Mouse (Mus musculus) intestine, embryonic 14.5 days (tissue): ENCODE measurements around the gene Ufd1. TPM values are rescaled to one million over a fixed set of nuclear protein-coding genes. Genes with fewer than 3 reads are reported as not detected.
A peak's percentile ranks its signal among the peaks of the same experiment; 100 is the strongest.

ENCODE experiments used
- ATAC-seq: fragments of 200-750 bp; cut with Nextera tagmentation; replicated peaks from 2 replicates; pipeline ENCODE4 v1.8.0; 2017; ENCODE audit warnings: low read depth, moderate number of reproducible peaks, moderate TSS enrichment, moderate library complexity; ENCODE audit not compliant: low FRiP score, low TSS enrichment
- DNase-seq: peaks from one replicate; pipeline ENCODE4 v3.0.0-alpha.2; 2018; ENCODE audit warnings: low spot score
- H3K27ac ChIP-seq: fragments of 300-500 bp; sonication (generic); 2 replicates; pipeline ENCODE4 v1.5.1; 2014; ENCODE audit warnings: low read depth, mild to moderate bottlenecking, control low read depth
- H3K27me3 ChIP-seq: fragments of 300-500 bp; sonication (generic); replicated peaks from 2 replicates; pipeline ENCODE4 v1.6.1; 2014; ENCODE audit warnings: low read length, control low read depth; ENCODE audit not compliant: control insufficient read depth, insufficient read depth
- H3K36me3 ChIP-seq: fragments of 300-500 bp; sonication (generic); 2 replicates; pipeline ENCODE4 v1.6.1; 2014; ENCODE audit warnings: low read length, control low read depth; ENCODE audit not compliant: control insufficient read depth, insufficient read depth
- H3K4me1 ChIP-seq: fragments of 300-500 bp; sonication (generic); replicated peaks from 2 replicates; pipeline ENCODE4 v1.6.1; 2014; ENCODE audit warnings: low read length, control low read depth, mixed read lengths; ENCODE audit not compliant: control insufficient read depth, insufficient read depth
- H3K4me2 ChIP-seq: fragments of 300-500 bp; sonication (generic); 2 replicates; pipeline ENCODE4 v1.6.1; 2014; ENCODE audit warnings: low read length
- H3K4me3 ChIP-seq: fragments of 300-500 bp; sonication (generic); 2 replicates; pipeline ENCODE4 v1.5.1; 2014; ENCODE audit warnings: low read depth, low read length, control low read depth, mixed read lengths
- H3K9ac ChIP-seq: fragments of 300-500 bp; sonication (generic); 2 replicates; pipeline ENCODE4 v1.6.1; 2014; ENCODE audit warnings: mild to moderate bottlenecking, low read length
- H3K9me3 ChIP-seq: fragments of 300-500 bp; sonication (generic); 2 replicates; pipeline ENCODE4 v1.6.1; 2016; ENCODE audit warnings: low read length, control low read depth; ENCODE audit not compliant: control insufficient read depth
- WGBS: fragments of 180-500 bp; shearing (Covaris S2); extraction: QIAGEN DNeasy Blood & Tissue Kit; methylation state at CpG from one replicate; pipeline ENCODE4 v1.1.7; 2014; 5-methylcytosine and 5-hydroxymethylcytosine counted together
- polyA plus RNA-seq: library from polyadenylated mRNA; unstranded; fragments of >200 nt; fragmentation: Nextera tagmentation; extraction: Ambion mirVana; gene quantifications from 2 replicates; pipeline ENCODE4 v1.2.1, GENCODE M21; 2014

The Ufd1 gene
- polyA plus RNA-seq, 1 experiment from 2014 or later = 62.3 TPM

GRCm38 (mm10) chr16:18777101-18778080 lies 34.2 kb upstream of the Ufd1 start:
- H3K36me3 ChIP-seq = peaks cover 18% of the 10 kb centered on the region
- H3K9ac ChIP-seq = peak overlapping the region; percentile 39
- WGBS = 3% methylated on average over 80 of the region's 80 CpGs
- H3K27ac ChIP-seq = no peak overlapping the region
- no peaks in the 10 kb centered on the region for H3K9me3 ChIP-seq
- peaks cover 43% of the 10 kb centered on the region for H3K27me3 ChIP-seq
- ATAC-seq (peak; percentile 60), DNase-seq (peak; percentile 67)
- peak overlapping the region; percentile 62 for H3K4me2 ChIP-seq
- peak overlapping the region; percentile 35 for H3K4me3 ChIP-seq
- H3K4me1 ChIP-seq = no peaks in the 10 kb centered on the region

GRCm38 (mm10) chr16:18778461-18778860 lies 33.1 kb upstream of the Ufd1 start:
- peaks cover 43% of the 10 kb centered on the region for H3K27me3 ChIP-seq
- H3K9me3 ChIP-seq = no peaks in the 10 kb centered on the region
- H3K36me3 ChIP-seq = peaks cover 20% of the 10 kb centered on the region
- DNase-seq (no peak), ATAC-seq (no peak)
- H3K27ac ChIP-seq = no peak overlapping the region
- H3K4me1 ChIP-seq = no peaks in the 10 kb centered on the region
- H3K4me2 ChIP-seq = peak overlapping the region; percentile 62
- 70% methylated on average over 2 of the region's 2 CpGs for WGBS
- no peak overlapping the region for H3K9ac ChIP-seq
- peak overlapping the region; percentile 35; the same call in 1 of the 2 replicates for H3K4me3 ChIP-seq

GRCm38 (mm10) chr16:18781810-18782209 lies 29.8 kb upstream of the Ufd1 start:
- Histone ChIP-seq H3K27ac (no peak overlapping the region), H3K4me3 (no peak overlapping the region), H3K9me3 (no peaks in the 10 kb centered on the region), H3K27me3 (peaks cover 28% of the 10 kb centered on the region), H3K4me1 (no peaks in the 10 kb centered on the region), H3K4me2 (no peak overlapping the region), H3K9ac (no peak overlapping the region), H3K36me3 (peaks cover 48% of the 10 kb centered on the region)
- no peak for ATAC-seq
- 93% methylated on average over 10 of the region's 10 CpGs for WGBS
- DNase-seq = no peak

GRCm38 (mm10) chr16:18785025-18785424 lies 26.6 kb upstream of the Ufd1 start:
- Histone ChIP-seq H3K9ac (no peak overlapping the region), H3K9me3 (no peaks in the 10 kb centered on the region), H3K4me2 (no peak overlapping the region), H3K27ac (no peak overlapping the region), H3K36me3 (peaks cover 71% of the 10 kb centered on the region), H3K4me3 (no peak overlapping the region), H3K27me3 (no peaks in the 10 kb centered on the region), H3K4me1 (no peaks in the 10 kb centered on the region)
- DNase-seq (no peak), ATAC-seq (no peak)
- WGBS = 95% methylated on average over 7 of the region's 7 CpGs

- Histone ChIP-seq H3K4me3 (no peak overlapping the region), H3K4me1 (no peaks in the 10 kb centered on the region), H3K9me3 (no peaks in the 10 kb centered on the region), H3K9ac (no peak overlapping the region), H3K4me2 (no peak overlapping the region), H3K27ac (no peak overlapping the region), H3K27me3 (no peaks in the 10 kb centered on the region), H3K36me3 (peaks cover 73% of the 10 kb centered on the region)
- 88% methylated on average over 1 of the region's 1 CpGs for WGBS
- DNase-seq (no peak), ATAC-seq (no peak)
Observed at GRCm38 (mm10) chr16:18785485-18785884, 26.1 kb upstream of the Ufd1 start.

GRCm38 (mm10) chr16:18786652-18787051 lies 24.9 kb upstream of the Ufd1 start:
- DNase-seq = no peak
- H3K36me3 ChIP-seq = peaks cover 76% of the 10 kb centered on the region
- H3K27me3 ChIP-seq = no peaks in the 10 kb centered on the region
- H3K27ac ChIP-seq = no peak overlapping the region
- no peak overlapping the region for H3K9ac ChIP-seq
- no peaks in the 10 kb centered on the region for H3K4me1 ChIP-seq
- H3K4me2 ChIP-seq = no peak overlapping the region
- H3K9me3 ChIP-seq = no peaks in the 10 kb centered on the region
- no peak overlapping the region for H3K4me3 ChIP-seq
- 96% methylated on average over 10 of the region's 10 CpGs for WGBS
- ATAC-seq = 0 out of 2 replicates have a peak, but pooled peaks have one; percentile 19

GRCm38 (mm10) chr16:18788627-18789406 lies 22.8 kb upstream of the Ufd1 start:
- 91% methylated on average over 10 of the region's 10 CpGs for WGBS
- H3K27ac ChIP-seq = no peak overlapping the region

GRCm38 (mm10) chr16:18795223-18795899 lies 16.2 kb upstream of the Ufd1 start:
- Histone ChIP-seq H3K4me2 (no peak overlapping the region), H3K9ac (no peak overlapping the region), H3K9me3 (no peaks in the 10 kb centered on the region), H3K4me3 (no peak overlapping the region), H3K27me3 (no peaks in the 10 kb centered on the region), H3K4me1 (no peaks in the 10 kb centered on the region), H3K27ac (no peak overlapping the region), H3K36me3 (peaks cover 87% of the 10 kb centered on the region)
- WGBS = 91% methylated on average over 11 of the region's 11 CpGs
- no peak for ATAC-seq
- DNase-seq = no peak

More at GRCm38 (mm10) chr16:18788627-18789406, 22.8 kb upstream of the Ufd1 start:
- DNase-seq = no peak
- ATAC-seq = no peak
- Histone ChIP-seq H3K4me2 (no peak overlapping the region), H3K4me1 (no peaks in the 10 kb centered on the region), H3K9ac (no peak overlapping the region), H3K36me3 (peaks cover 81% of the 10 kb centered on the region), H3K27me3 (no peaks in the 10 kb centered on the region), H3K4me3 (no peak overlapping the region), H3K9me3 (no peaks in the 10 kb centered on the region)
